Mouse (Mus musculus): Measurements from ENCODE around the gene 1700001O22Rik. TPM values are rescaled to one million over a fixed set of nuclear protein-coding genes. Genes with fewer than 3 reads are reported as not detected.

1700001O22Rik gene
- polyA plus RNA-seq, 1 experiment from 2014 or later: 1.8 TPM

Other genes with a start within 250 kb of the 1700001O22Rik start
- 0.48 TPM in 1 of 2 replicates, not detected in the other for gene Cstad, start 208.6 kb downstream of the 1700001O22Rik start, polyA plus RNA-seq (2014; fragmentation: Nextera tagmentation; extraction: Ambion mirVana)
- 110 and 111 TPM in 2 replicates for gene Ntmt1, start 4.2 kb upstream of the 1700001O22Rik start, polyA plus RNA-seq (2014; fragmentation: Nextera tagmentation; extraction: Ambion mirVana)
- gene Asb6, start 26.7 kb upstream of the 1700001O22Rik start, polyA plus RNA-seq (2014; fragmentation: Nextera tagmentation; extraction: Ambion mirVana): 32.3 and 36.9 TPM in 2 replicates
- 8.9 and 13.8 TPM in 2 replicates for gene Prrx2, start 31.3 kb upstream of the 1700001O22Rik start, polyA plus RNA-seq (2014; fragmentation: Nextera tagmentation; extraction: Ambion mirVana)
- 2.6 and 4.3 TPM in 2 replicates for gene Ptges, start 126.2 kb upstream of the 1700001O22Rik start, polyA plus RNA-seq (2014; fragmentation: Nextera tagmentation; extraction: Ambion mirVana)
- 20.7 and 22.7 TPM in 2 replicates for gene Tor1b, start 149.3 kb upstream of the 1700001O22Rik start, polyA plus RNA-seq (2014; fragmentation: Nextera tagmentation; extraction: Ambion mirVana)
- 71.0 and 81.8 TPM in 2 replicates for gene Tor1a, start 164.3 kb upstream of the 1700001O22Rik start, polyA plus RNA-seq (2014; fragmentation: Nextera tagmentation; extraction: Ambion mirVana)
- gene BC005624, start 178.5 kb upstream of the 1700001O22Rik start, polyA plus RNA-seq (2014; fragmentation: Nextera tagmentation; extraction: Ambion mirVana): 62.4 and 70.7 TPM in 2 replicates
- gene Usp20, start 178.6 kb upstream of the 1700001O22Rik start, polyA plus RNA-seq (2014; fragmentation: Nextera tagmentation; extraction: Ambion mirVana): 17.9 and 18.2 TPM in 2 replicates

Data from neural tube, embryonic 11.5 days (tissue).